ENCODE assay signal across 8 mouse cellular contexts in the genomic region with DNA sequence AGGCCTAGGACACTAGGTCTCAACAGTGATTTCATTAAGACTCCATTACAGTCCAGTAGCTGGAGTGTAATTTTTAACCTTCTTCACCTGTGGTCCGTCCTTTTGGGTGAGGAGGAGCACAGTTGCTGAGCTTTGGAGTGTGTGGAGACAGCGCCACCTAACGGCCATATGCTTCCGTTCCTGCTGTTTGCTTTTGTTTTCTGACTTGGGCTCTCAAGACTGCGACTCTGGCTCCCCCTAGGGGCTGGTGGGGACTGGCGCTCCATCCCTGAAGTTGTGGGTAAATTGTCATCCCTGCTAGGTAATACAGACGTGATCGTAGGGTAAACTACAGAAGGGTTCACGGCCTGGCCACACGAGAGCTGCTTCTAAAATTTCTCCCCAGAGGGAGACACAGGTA. TPM values are rescaled to one million over a fixed set of nuclear protein-coding genes. Genes with fewer than 3 reads are reported as not detected.
DNase-seq lines count a peak whose midpoint lies in the region; ATAC-seq and TF ChIP-seq lines count a peak whose summit lies in the region.

No protein-coding gene starts in this region.

- no peaks in the 10 kb centered on the region for H3K9me3 ChIP-seq in heart, postnatal 0 days (replicated peaks; ENCODE audit: control insufficient read depth, low read length)
- H3K9me3 ChIP-seq in liver, embryonic 13.5 days (replicated peaks) = no peaks in the 10 kb centered on the region
- no peaks in the 10 kb centered on the region for H3K9me3 ChIP-seq in neural tube, embryonic 12.5 days
- no peaks in the 10 kb centered on the region for H3K9me3 ChIP-seq in stomach, embryonic 16.5 days (replicated peaks; ENCODE audit: control insufficient read depth, low read length)

- 4% methylated on average over 10 of the region's 10 CpGs for WGBS in heart, postnatal 0 days
- WGBS in liver, embryonic 13.5 days (ENCODE audit: insufficient replicate concordance) = 3% methylated on average over 10 of the region's 10 CpGs
- 1% methylated on average over 10 of the region's 10 CpGs for WGBS in neural tube, embryonic 12.5 days
- WGBS in stomach, embryonic 16.5 days = 1% methylated on average over 10 of the region's 10 CpGs

- H3K9ac ChIP-seq in heart, postnatal 0 days (replicated peaks; ENCODE audit: low read depth, low read length) = no peak overlapping the region
- no peak overlapping the region for H3K9ac ChIP-seq in liver, embryonic 13.5 days
- H3K9ac ChIP-seq in neural tube, embryonic 12.5 days = no peak overlapping the region
- no peak overlapping the region for H3K9ac ChIP-seq in stomach, embryonic 16.5 days (ENCODE audit: low read length)

- peak; percentile 99 for TF ChIP-seq CTCF in bone marrow macrophage, adult 2 months (IDR thresholded peaks at IDR 0.05; ENCODE audit: low read depth, low read length)
- peak; percentile 100 for TF ChIP-seq CTCF in heart, postnatal 0 days (IDR thresholded peaks at IDR 0.05; ENCODE audit: low read depth)

- H3K4me2 ChIP-seq in heart, postnatal 0 days (ENCODE audit: low read depth, low read length) = no peak overlapping the region
- H3K4me2 ChIP-seq in liver, embryonic 13.5 days = no peak overlapping the region
- H3K4me2 ChIP-seq in neural tube, embryonic 12.5 days (replicated peaks) = no peak overlapping the region
- no peak overlapping the region for H3K4me2 ChIP-seq in stomach, embryonic 16.5 days (ENCODE audit: low read depth, low read length)

- no peak for TF ChIP-seq POLR2A in bone marrow macrophage, adult 2 months (IDR thresholded peaks at IDR 0.05; ENCODE audit: borderline replicate concordance, low read depth, low read length)

- peak; percentile 93 for DNase-seq in CD4-positive, CD25-positive, alpha-beta regulatory T cell, adult 2 months (ENCODE audit: low read depth, low spot score)
- peak; percentile 91 for DNase-seq in heart, postnatal 0 days (ENCODE audit: low spot score)
- DNase-seq in kidney, postnatal 25 days = peak; percentile 93 to 99
- peak; percentile 86 for DNase-seq in liver, embryonic 13.5 days

- no peaks in the 10 kb centered on the region for H3K36me3 ChIP-seq in heart, postnatal 0 days (replicated peaks; ENCODE audit: control insufficient read depth, insufficient read depth, low read length)
- no peaks in the 10 kb centered on the region for H3K36me3 ChIP-seq in liver, embryonic 13.5 days
- H3K36me3 ChIP-seq in neural tube, embryonic 12.5 days = no peaks in the 10 kb centered on the region
- H3K36me3 ChIP-seq in stomach, embryonic 16.5 days (ENCODE audit: control insufficient read depth, insufficient read depth, low read length) = no peaks in the 10 kb centered on the region

- no peak overlapping the region for H3K27ac ChIP-seq in bone marrow macrophage, adult 2 months (ENCODE audit: insufficient read depth, low read depth, low read length)
- H3K27ac ChIP-seq in heart, postnatal 0 days (ENCODE audit: low read depth) = no peak overlapping the region
- H3K27ac ChIP-seq in liver, embryonic 13.5 days = no peak overlapping the region
- H3K27ac ChIP-seq in neural tube, embryonic 12.5 days = no peak overlapping the region
- H3K27ac ChIP-seq in stomach, embryonic 16.5 days (ENCODE audit: low read length) = no peak overlapping the region

- peak; percentile 79 for ATAC-seq in erythroid progenitor cell, adult 5-6 weeks (replicated peaks; ENCODE audit: low FRiP score, poor library complexity, severe bottlenecking)
- ATAC-seq in heart, postnatal 0 days (ENCODE audit: insufficient read depth, low read depth) = peak; percentile 50; the same call in 1 of the 2 replicates
- ATAC-seq in liver, embryonic 13.5 days (ENCODE audit: low read depth) = peak; percentile 38; the same call in 1 of the 2 replicates
- ATAC-seq in neural tube, embryonic 12.5 days (ENCODE audit: low FRiP score, low read depth) = peak; percentile 51; the same call in 1 of the 2 replicates
- ATAC-seq in stomach, embryonic 16.5 days (ENCODE audit: insufficient read depth, low FRiP score) = peak; percentile 54; the same call in 1 of the 2 replicates

- H3K4me3 ChIP-seq in bone marrow macrophage, adult 2 months (ENCODE audit: insufficient read depth, low read length) = no peak overlapping the region
- H3K4me3 ChIP-seq in heart, postnatal 0 days (ENCODE audit: low read depth, low read length) = no peak overlapping the region
- no peak overlapping the region for H3K4me3 ChIP-seq in liver, embryonic 13.5 days (replicated peaks)
- no peak overlapping the region for H3K4me3 ChIP-seq in neural tube, embryonic 12.5 days
- no peak overlapping the region for H3K4me3 ChIP-seq in stomach, embryonic 16.5 days (replicated peaks; ENCODE audit: low read length)

- no peaks in the 10 kb centered on the region for H3K4me1 ChIP-seq in bone marrow macrophage, adult 2 months (ENCODE audit: control insufficient read depth, insufficient read depth, low read length)
- H3K4me1 ChIP-seq in heart, postnatal 0 days (ENCODE audit: control insufficient read depth, insufficient read depth) = no peaks in the 10 kb centered on the region
- H3K4me1 ChIP-seq in liver, embryonic 13.5 days (replicated peaks) = peaks cover 8% of the 10 kb centered on the region
- no peaks in the 10 kb centered on the region for H3K4me1 ChIP-seq in neural tube, embryonic 12.5 days
- no peaks in the 10 kb centered on the region for H3K4me1 ChIP-seq in stomach, embryonic 16.5 days (ENCODE audit: control insufficient read depth, insufficient read depth, low read length)

- TF ChIP-seq EP300 in heart, postnatal 0 days (IDR thresholded peaks at IDR 0.05; ENCODE audit: low read depth) = no peak

- peaks cover 15% of the 10 kb centered on the region; the same call in 1 of the 2 replicates for H3K27me3 ChIP-seq in heart, postnatal 0 days (ENCODE audit: control insufficient read depth, insufficient read depth, low read length)
- H3K27me3 ChIP-seq in liver, embryonic 13.5 days = peaks cover 12% of the 10 kb centered on the region; the same call in 1 of the 2 replicates
- peaks cover 35% of the 10 kb centered on the region for H3K27me3 ChIP-seq in neural tube, embryonic 12.5 days (replicated peaks)
- no peaks in the 10 kb centered on the region for H3K27me3 ChIP-seq in stomach, embryonic 16.5 days (ENCODE audit: control insufficient read depth, insufficient read depth, low read length)

RNA-seq across cellular contexts. Expression of a gene that starts 39.3 kb away (rescaled TPM):
- polyA plus RNA-seq in bone marrow macrophage, adult 2 months (2012; ENCODE audit: insufficient read depth, insufficient read length, missing spikeins) = not detected in 2 replicates
- total RNA-seq in erythroid progenitor cell, adult 5-6 weeks (2015; ENCODE audit: low replicate concordance) = not detected in 2 replicates
- not detected in 2 replicates for total RNA-seq in erythroid progenitor cell, adult 5-6 weeks (2017; ENCODE audit: low replicate concordance)
- not detected in 2 replicates for total RNA-seq in heart, postnatal 0 days (2014; rRNA removed; ENCODE audit: low replicate concordance)
- 2.3 and 2.4 TPM in 2 replicates for polyA plus RNA-seq in heart, postnatal 0 days (2015; fragmentation: Nextera tagmentation; extraction: Ambion mirVana)
- polyA plus RNA-seq in liver, embryonic 13.5 days (2015; fragmentation: Nextera tagmentation; extraction: Ambion mirVana) = 1.0 and 1.1 TPM in 2 replicates
- 48.4 and 56.5 TPM in 2 replicates for polyA plus RNA-seq in neural tube, embryonic 12.5 days (2016; fragmentation: Nextera tagmentation; extraction: Ambion mirVana)
- polyA plus RNA-seq in stomach, embryonic 16.5 days (2015; fragmentation: Nextera tagmentation; extraction: Ambion mirVana) = 18.0 and 21.6 TPM in 2 replicates

RNA-seq across cellular contexts. Expression of a gene that starts 48.0 kb away (rescaled TPM):
- polyA plus RNA-seq in bone marrow macrophage, adult 2 months (2012; ENCODE audit: insufficient read depth, insufficient read length, missing spikeins) = 0.37 TPM in 1 of 2 replicates, not detected in the other
- total RNA-seq in erythroid progenitor cell, adult 5-6 weeks (2015; ENCODE audit: low replicate concordance) = 0.36 and 5.4 TPM in 2 replicates
- total RNA-seq in erythroid progenitor cell, adult 5-6 weeks (2017; ENCODE audit: low replicate concordance) = 0.77 and 9.4 TPM in 2 replicates
- total RNA-seq in heart, postnatal 0 days (2014; rRNA removed; ENCODE audit: low replicate concordance) = 9.7 and 26.0 TPM in 2 replicates
- polyA plus RNA-seq in heart, postnatal 0 days (2015; fragmentation: Nextera tagmentation; extraction: Ambion mirVana) = 6.7 and 7.0 TPM in 2 replicates
- polyA plus RNA-seq in liver, embryonic 13.5 days (2015; fragmentation: Nextera tagmentation; extraction: Ambion mirVana) = 8.8 and 9.3 TPM in 2 replicates
- 14.4 and 15.5 TPM in 2 replicates for polyA plus RNA-seq in neural tube, embryonic 12.5 days (2016; fragmentation: Nextera tagmentation; extraction: Ambion mirVana)
- polyA plus RNA-seq in stomach, embryonic 16.5 days (2015; fragmentation: Nextera tagmentation; extraction: Ambion mirVana) = 65.5 and 80.3 TPM in 2 replicates

RNA-seq across cellular contexts. Expression of a gene that starts 50.2 kb away (rescaled TPM):
- polyA plus RNA-seq in bone marrow macrophage, adult 2 months (2012; ENCODE audit: insufficient read depth, insufficient read length, missing spikeins) = not detected in 2 replicates
- total RNA-seq in erythroid progenitor cell, adult 5-6 weeks (2015; ENCODE audit: low replicate concordance) = not detected in 2 replicates
- not detected in 2 replicates for total RNA-seq in erythroid progenitor cell, adult 5-6 weeks (2017; ENCODE audit: low replicate concordance)
- not detected in 2 replicates for total RNA-seq in heart, postnatal 0 days (2014; rRNA removed; ENCODE audit: low replicate concordance)
- not detected in 2 replicates for polyA plus RNA-seq in heart, postnatal 0 days (2015; fragmentation: Nextera tagmentation; extraction: Ambion mirVana)
- polyA plus RNA-seq in liver, embryonic 13.5 days (2015; fragmentation: Nextera tagmentation; extraction: Ambion mirVana) = not detected in 2 replicates
- polyA plus RNA-seq in neural tube, embryonic 12.5 days (2016; fragmentation: Nextera tagmentation; extraction: Ambion mirVana) = 7.5 and 10.9 TPM in 2 replicates
- 4.4 and 5.2 TPM in 2 replicates for polyA plus RNA-seq in stomach, embryonic 16.5 days (2015; fragmentation: Nextera tagmentation; extraction: Ambion mirVana)
